Mouse (Mus musculus) embryonic facial prominence, embryonic 14.5 days (tissue): ENCODE data around the gene Rhbg. TPM values are rescaled to one million over a fixed set of nuclear protein-coding genes. Genes with fewer than 3 reads are reported as not detected.

Experiments used
- ATAC-seq: fragments of 200-750 bp; cut with Nextera tagmentation; 2 replicates; pipeline ENCODE4 v1.8.0; 2017; ENCODE audit warnings: low read depth, moderate number of reproducible peaks, moderate TSS enrichment
- DNase-seq: peaks from one replicate; pipeline ENCODE4 v3.0.0-alpha.2; 2015; ENCODE audit warnings: low spot score
- H3K27ac ChIP-seq: fragments of 300-500 bp; sonication (generic); replicated peaks from 2 replicates; pipeline ENCODE4 v1.5.1; 2014; ENCODE audit warnings: low read depth, mild to moderate bottlenecking, low read length, moderate library complexity
- H3K27me3 ChIP-seq: fragments of 300-500 bp; sonication (generic); replicated peaks from 2 replicates; pipeline ENCODE4 v1.6.1; 2014; ENCODE audit warnings: low read length; ENCODE audit not compliant: control insufficient read depth, insufficient read depth
- H3K36me3 ChIP-seq: fragments of 300-500 bp; sonication (generic); 2 replicates; pipeline ENCODE4 v1.6.1; 2014; ENCODE audit warnings: low read length, mixed read lengths; ENCODE audit not compliant: control insufficient read depth, insufficient read depth
- H3K4me1 ChIP-seq: fragments of 300-500 bp; sonication (generic); 2 replicates; pipeline ENCODE4 v1.6.1; 2014; ENCODE audit warnings: antibody characterized with exemption, low read length; ENCODE audit not compliant: control insufficient read depth, insufficient read depth
- H3K4me2 ChIP-seq: fragments of 300-500 bp; sonication (generic); 2 replicates; pipeline ENCODE4 v1.6.1; 2014; ENCODE audit warnings: low read depth, mild to moderate bottlenecking, low read length, moderate library complexity, mixed read lengths
- H3K4me3 ChIP-seq: fragments of 300-500 bp; sonication (generic); 2 replicates; pipeline ENCODE4 v1.5.1; 2014; ENCODE audit warnings: low read depth, mild to moderate bottlenecking, low read length
- H3K9ac ChIP-seq: fragments of 300-500 bp; sonication (generic); 2 replicates; pipeline ENCODE4 v1.6.1; 2014; ENCODE audit warnings: low read depth, mild to moderate bottlenecking, low read length, moderate library complexity, mixed read lengths
- H3K9me3 ChIP-seq: fragments of 300-500 bp; sonication (generic); 2 replicates; pipeline ENCODE4 v1.6.1; 2016; ENCODE audit warnings: low read length; ENCODE audit not compliant: control insufficient read depth
- WGBS: fragments of 180-500 bp; shearing (Covaris S2); extraction: QIAGEN DNeasy Blood & Tissue Kit; methylation state at CpG from one replicate; pipeline ENCODE4 v1.1.7; 2014; 5-methylcytosine and 5-hydroxymethylcytosine counted together
- polyA plus RNA-seq: library from polyadenylated mRNA; unstranded; fragments of >200 nt; fragmentation: Nextera tagmentation; extraction: Ambion mirVana; gene quantifications from 2 replicates; pipeline ENCODE4 v1.2.1, GENCODE M21; 2014

Gene Rhbg
- polyA plus RNA-seq, 1 experiment from 2014 or later, result 4.1 TPM

DNA sequence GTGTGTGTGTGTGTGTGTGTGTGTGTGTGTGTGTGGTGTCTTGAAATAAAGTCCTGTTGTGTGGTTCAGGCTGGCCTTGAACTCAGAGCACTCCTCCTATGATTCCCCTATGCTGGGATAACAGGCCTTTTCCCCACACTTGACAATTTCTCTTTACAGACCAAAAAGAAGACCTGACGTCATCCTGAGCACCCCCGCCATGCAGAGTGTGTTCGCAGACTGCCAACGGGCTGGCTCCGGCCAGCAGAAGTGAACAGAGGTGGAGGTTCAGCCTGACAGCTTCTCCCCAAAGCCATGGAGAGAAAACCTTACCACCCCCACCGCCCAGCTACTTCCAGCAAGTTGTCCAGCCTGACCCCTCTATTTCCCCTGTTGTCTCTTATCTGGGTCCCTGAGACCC, 25.0 kb downstream of the Rhbg start:
- no peaks in the 10 kb centered on the region for H3K9me3 ChIP-seq
- WGBS, result 79% methylated on average over 6 of the region's 6 CpGs
- peaks cover 30% of the 10 kb centered on the region; the same call in 1 of the 2 replicates for H3K27me3 ChIP-seq

DNA sequence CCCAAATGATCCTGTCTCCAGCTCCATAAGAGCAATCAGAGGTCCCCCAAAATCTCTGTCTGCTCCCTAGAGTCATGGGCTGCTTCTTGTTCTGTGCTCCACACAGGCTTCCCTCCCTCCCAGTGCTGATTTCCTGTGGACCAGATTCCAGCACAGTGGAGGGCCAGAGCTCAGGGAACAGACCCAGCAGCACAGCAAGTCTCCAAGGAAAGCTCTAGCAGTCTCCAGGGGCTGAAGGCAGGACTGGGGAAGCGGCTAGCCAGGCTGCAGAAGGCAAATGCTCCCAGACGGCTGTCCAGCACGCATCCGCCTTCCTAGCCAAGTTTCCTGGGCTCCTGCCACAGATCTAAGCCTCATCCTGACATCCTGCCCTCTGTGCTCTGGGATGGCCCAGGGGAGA, 25.6 kb downstream of the Rhbg start:
- ATAC-seq, result no peak
- WGBS, result 26% methylated on average over 4 of the region's 4 CpGs
- no peak for DNase-seq
- Histone ChIP-seq H3K27me3 (peaks cover 32% of the 10 kb centered on the region; the same call in 1 of the 2 replicates), H3K4me1 (no peaks in the 10 kb centered on the region), H3K4me2 (no peak overlapping the region), H3K36me3 (no peaks in the 10 kb centered on the region), H3K4me3 (no peak overlapping the region), H3K27ac (no peak overlapping the region), H3K9ac (no peak overlapping the region), H3K9me3 (no peaks in the 10 kb centered on the region)

More for the DNA sequence above, 25.0 kb downstream of the Rhbg start:
- no peak overlapping the region for H3K4me2 ChIP-seq
- no peak overlapping the region for H3K4me3 ChIP-seq
- H3K36me3 ChIP-seq, result no peaks in the 10 kb centered on the region
- no peaks in the 10 kb centered on the region for H3K4me1 ChIP-seq
- ATAC-seq (no peak), DNase-seq (no peak)
- no peak overlapping the region for H3K27ac ChIP-seq
- no peak overlapping the region for H3K9ac ChIP-seq

GRCm38 (mm10) chr3:88227976-88228375, 26.5 kb downstream of the Rhbg start:
- H3K27ac ChIP-seq, result no peak overlapping the region
- no peak for ATAC-seq
- H3K4me1 ChIP-seq, result no peaks in the 10 kb centered on the region
- peaks cover 24% of the 10 kb centered on the region; the same call in 1 of the 2 replicates for H3K27me3 ChIP-seq
- DNase-seq, result no peak
- H3K9ac ChIP-seq, result no peak overlapping the region
- H3K36me3 ChIP-seq, result no peaks in the 10 kb centered on the region
- no peak overlapping the region for H3K4me3 ChIP-seq
- H3K9me3 ChIP-seq, result no peaks in the 10 kb centered on the region
- WGBS, result 67% methylated on average over 6 of the region's 6 CpGs
- no peak overlapping the region for H3K4me2 ChIP-seq

- DNase-seq (no peak), ATAC-seq (no peak)
- Histone ChIP-seq H3K36me3 (no peaks in the 10 kb centered on the region), H3K4me3 (no peak overlapping the region), H3K9ac (no peak overlapping the region), H3K4me1 (no peaks in the 10 kb centered on the region), H3K9me3 (no peaks in the 10 kb centered on the region), H3K27ac (no peak overlapping the region), H3K27me3 (peaks cover 29% of the 10 kb centered on the region; the same call in 1 of the 2 replicates), H3K4me2 (no peak overlapping the region)
- WGBS, result 32% methylated on average over 4 of the region's 4 CpGs
These were observed 27.2 kb downstream of the Rhbg start for GRCm38 (mm10) chr3:88227260-88227659.

DNA sequence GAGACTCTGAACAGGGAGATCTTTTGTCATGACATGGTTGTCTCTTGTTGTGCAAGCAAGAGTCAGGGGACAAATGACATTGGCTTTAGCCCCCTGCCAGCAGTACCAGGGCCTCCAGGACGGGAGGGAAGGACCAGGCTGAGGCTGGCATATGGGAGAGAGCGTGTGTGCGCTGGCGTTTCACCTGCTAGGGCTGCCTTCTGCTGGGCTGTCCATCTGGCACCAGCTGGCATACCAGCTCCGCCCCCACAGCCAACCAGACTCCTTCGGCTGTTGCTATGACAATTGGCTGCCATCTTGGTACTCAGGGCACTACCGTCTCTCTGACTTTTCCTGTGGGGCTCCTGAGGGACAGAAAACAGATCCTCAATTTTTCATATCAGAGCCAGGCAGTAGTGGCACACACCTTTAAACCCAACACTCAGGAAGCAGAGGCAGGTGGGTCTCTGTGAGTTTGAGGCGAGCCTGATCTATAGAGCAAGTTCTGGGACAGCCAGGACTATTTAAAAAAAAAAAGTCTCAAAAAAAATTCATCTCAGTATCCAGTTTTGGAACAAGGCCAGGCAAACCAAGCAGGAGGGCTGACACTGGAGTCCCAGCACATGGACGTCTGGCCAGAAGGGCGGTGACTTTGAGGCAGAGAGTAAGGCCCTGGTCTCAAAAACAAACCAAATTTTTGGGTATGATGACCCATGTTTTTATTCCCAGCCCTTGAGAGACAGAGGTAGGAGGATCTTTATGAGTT, 28.2 kb downstream of the Rhbg start:
- no peak overlapping the region for H3K9ac ChIP-seq
- no peak for DNase-seq
- H3K4me3 ChIP-seq, result no peak overlapping the region
- H3K27me3 ChIP-seq, result peaks cover 34% of the 10 kb centered on the region
- H3K9me3 ChIP-seq, result no peaks in the 10 kb centered on the region
- 75% methylated on average over 10 of the region's 10 CpGs for whole genome bisulfite sequencing
- no peaks in the 10 kb centered on the region for H3K36me3 ChIP-seq
- H3K4me2 ChIP-seq, result no peak overlapping the region
- no peak overlapping the region for H3K27ac ChIP-seq
- no peaks in the 10 kb centered on the region for H3K4me1 ChIP-seq
- ATAC-seq, result peak; percentile 24; the same call in 1 of the 2 replicates

DNA sequence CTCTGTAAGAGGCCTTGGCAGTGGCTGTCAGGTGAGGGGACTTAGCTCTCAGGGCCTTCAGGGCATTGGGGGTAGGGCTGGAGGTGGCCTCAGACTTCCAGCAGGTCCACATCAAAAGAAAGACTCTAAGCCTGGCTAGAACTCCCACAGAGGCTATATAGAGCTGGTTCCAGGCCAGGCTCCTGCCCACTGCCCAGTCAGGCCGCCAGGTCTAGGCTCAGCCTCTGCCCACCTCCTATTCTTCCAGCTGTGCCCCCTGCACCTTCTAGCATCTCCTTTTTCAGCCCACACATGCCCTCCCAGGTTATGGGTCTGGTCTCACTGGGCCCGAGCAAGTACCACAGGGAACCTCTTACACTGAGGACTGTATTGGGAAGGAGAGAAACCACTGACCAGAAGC, 29.6 kb downstream of the Rhbg start:
- Histone ChIP-seq H3K27me3 (peaks cover 33% of the 10 kb centered on the region), H3K9me3 (no peaks in the 10 kb centered on the region), H3K4me1 (no peaks in the 10 kb centered on the region), H3K9ac (no peak overlapping the region), H3K36me3 (no peaks in the 10 kb centered on the region), H3K4me3 (no peak overlapping the region), H3K4me2 (no peak overlapping the region), H3K27ac (no peak overlapping the region)
- WGBS, result 53% methylated on average over 2 of the region's 2 CpGs
- DNase-seq (no peak), ATAC-seq (no peak)

DNA sequence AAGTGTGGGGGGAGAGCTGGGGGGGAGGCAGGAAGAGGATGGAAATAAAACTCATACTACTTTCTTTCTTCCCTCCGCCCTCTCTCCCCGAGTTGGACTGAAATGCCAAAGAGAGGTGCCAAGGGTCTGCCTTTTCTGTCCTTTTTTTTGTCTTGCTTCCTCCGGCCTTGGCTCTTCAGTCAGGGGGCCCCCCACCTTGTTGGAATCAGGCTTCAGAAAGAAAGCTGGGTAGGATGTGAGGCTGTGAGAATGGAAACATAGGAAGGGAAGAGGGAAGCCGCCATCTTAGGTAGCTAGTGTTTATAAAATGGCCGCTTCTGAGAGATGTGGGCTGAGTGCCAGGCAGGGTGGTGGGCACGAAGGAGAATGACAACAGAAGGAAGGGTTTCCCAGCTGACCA, 32.1 kb downstream of the Rhbg start:
- Histone ChIP-seq H3K27ac (no peak overlapping the region), H3K4me2 (no peak overlapping the region), H3K9me3 (no peaks in the 10 kb centered on the region), H3K9ac (no peak overlapping the region), H3K36me3 (no peaks in the 10 kb centered on the region), H3K27me3 (peaks cover 51% of the 10 kb centered on the region), H3K4me1 (no peaks in the 10 kb centered on the region), H3K4me3 (no peak overlapping the region)
- 84% methylated on average over 6 of the region's 6 CpGs for WGBS
- ATAC-seq, result no peak
- DNase-seq, result no peak

- no peaks in the 10 kb centered on the region for H3K36me3 ChIP-seq
- no peak overlapping the region for H3K27ac ChIP-seq
- ATAC-seq (peak; percentile 30; the same call in 1 of the 2 replicates), DNase-seq (no peak)
- H3K4me2 ChIP-seq, result no peak overlapping the region
- no peak overlapping the region for H3K9ac ChIP-seq
- H3K27me3 ChIP-seq, result peaks cover 58% of the 10 kb centered on the region
- 56% methylated on average over 12 of the region's 12 CpGs for WGBS
- no peaks in the 10 kb centered on the region for H3K9me3 ChIP-seq
- H3K4me1 ChIP-seq, result no peaks in the 10 kb centered on the region
- no peak overlapping the region for H3K4me3 ChIP-seq
These were observed 32.8 kb downstream of the Rhbg start for GRCm38 (mm10) chr3:88221519-88222390.
